Mouse (Mus musculus) cerebellum, adult 11 months (tissue): ENCODE results near the gene Gm867.

Experiments used
- DNase-seq: peaks from one replicate; pipeline ENCODE4 v3.0.0; 2022

The Gm867 gene

GRCm38 (mm10) chr10:75936909-75937667, 3.4 kb downstream of the Gm867 start:
- peak; percentile 28 for DNase-seq

GRCm38 (mm10) chr10:75935680-75936541, 4.6 kb downstream of the Gm867 start, which contains the start of gene Mmp11:
Gene Mmp11, minus strand, starts transcription at chr10:75936496.
- peak; percentile 84 for DNase-seq

- no peak for DNase-seq
Observed at GRCm38 (mm10) chr10:75934991-75935390, 5.5 kb downstream of the Gm867 start.

- no peak for DNase-seq
Observed at GRCm38 (mm10) chr10:75932891-75933290, 7.6 kb downstream of the Gm867 start, which contains the start of gene Chchd10. Gene Chchd10, plus strand, starts transcription at chr10:75933130.

- no peak for DNase-seq
Observed at GRCm38 (mm10) chr10:75932081-75932678, 8.3 kb downstream of the Gm867 start.

GRCm38 (mm10) chr10:75931311-75931710, 9.2 kb downstream of the Gm867 start:
- DNase-seq, result no peak

GRCm38 (mm10) chr10:75930304-75930703, 10.2 kb downstream of the Gm867 start:
- no peak for DNase-seq

- DNase-seq, result no peak
Observed at GRCm38 (mm10) chr10:75926396-75926795, 14.1 kb downstream of the Gm867 start.

- no peak for DNase-seq
Observed at GRCm38 (mm10) chr10:75924324-75924723, 16.1 kb downstream of the Gm867 start.

- peak; percentile 47 for DNase-seq
Observed at GRCm38 (mm10) chr10:75921726-75922560, 18.5 kb downstream of the Gm867 start.

GRCm38 (mm10) chr10:75921026-75921725, 19.3 kb downstream of the Gm867 start, which contains the start of gene Smarcb1:
Gene Smarcb1, minus strand, starts transcription at chr10:75921617.
- peak; percentile 96 for DNase-seq

- no peak for DNase-seq
Observed at GRCm38 (mm10) chr10:75919026-75919425, 21.4 kb downstream of the Gm867 start.

- DNase-seq, result no peak
Observed at GRCm38 (mm10) chr10:75916840-75917239, 23.6 kb downstream of the Gm867 start.

GRCm38 (mm10) chr10:75915557-75915956, 24.9 kb downstream of the Gm867 start:
- no peak for DNase-seq

GRCm38 (mm10) chr10:75913013-75913589, 27.4 kb downstream of the Gm867 start:
- DNase-seq, result no peak

GRCm38 (mm10) chr10:75910698-75911097, 29.8 kb downstream of the Gm867 start:
- no peak for DNase-seq

- DNase-seq, result no peak
Observed at GRCm38 (mm10) chr10:75906882-75907281, 33.6 kb downstream of the Gm867 start.

GRCm38 (mm10) chr10:75904391-75904790, 36.1 kb downstream of the Gm867 start:
- DNase-seq, result no peak

- no peak for DNase-seq
Observed at GRCm38 (mm10) chr10:75898846-75899245, 41.6 kb downstream of the Gm867 start.

GRCm38 (mm10) chr10:75898039-75898564, 42.4 kb downstream of the Gm867 start:
- DNase-seq, result no peak

GRCm38 (mm10) chr10:75897373-75897772, 43.1 kb downstream of the Gm867 start:
- peak; percentile 70 for DNase-seq
